Mouse (Mus musculus) Muller cell, postnatal 12 days (primary cell): Measurements from ENCODE around the gene Aff4.
"Not testable (repeated sequence)": the region's sequence is repeated elsewhere in the genome, so short reads cannot be mapped to it uniquely, and the experiment has no call there.

Experiments used
- DNase-seq: peaks from one replicate; pipeline ENCODE4 v3.0.0-alpha.2; 2015; ENCODE audit errors: inconsistent ontology term

The Aff4 gene

GRCm38 (mm10) chr11:53350291-53351223 is at the start of gene Aff4:
Aff4 (plus strand) TSS chr11:53350833.
- DNase-seq: peak; percentile 96

- DNase-seq: no peak
Measured at GRCm38 (mm10) chr11:53301167-53301515, 49.5 kb upstream of the Aff4 start.

- DNase-seq: no peak
Measured at GRCm38 (mm10) chr11:53304044-53304840, 46.4 kb upstream of the Aff4 start.

- DNase-seq: peak; percentile 42
Measured at GRCm38 (mm10) chr11:53306965-53307364, 43.7 kb upstream of the Aff4 start.

DNA sequence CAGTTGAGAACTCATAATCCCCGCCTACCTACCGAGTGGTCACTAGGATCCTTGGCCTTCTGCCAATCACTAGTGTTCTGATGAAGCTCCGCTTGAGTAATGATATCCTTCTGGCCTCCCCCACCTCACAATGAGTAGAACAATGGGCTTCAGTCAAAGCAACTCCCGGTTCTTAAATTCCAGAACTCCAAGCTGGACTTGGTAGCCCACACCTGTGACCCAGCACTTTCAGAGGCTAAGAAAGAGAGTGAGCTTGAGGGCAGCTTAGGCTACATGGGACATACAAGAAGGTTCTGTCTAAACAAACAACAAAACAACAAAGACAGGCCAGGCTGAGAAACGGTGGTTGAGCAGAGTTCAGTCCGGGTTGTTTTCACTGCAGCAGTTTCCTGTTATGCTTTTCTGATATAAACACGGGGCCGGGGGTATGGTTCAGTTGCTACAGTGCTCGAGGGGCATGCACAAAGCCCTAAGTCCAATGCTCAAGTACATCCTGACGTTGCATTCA is 43.0 kb upstream of the Aff4 start:
- DNase-seq: peak; percentile 50

GRCm38 (mm10) chr11:53308251-53308864 is 42.3 kb upstream of the Aff4 start:
- DNase-seq: peak; percentile 84

- peak; percentile 83 for DNase-seq
Measured at GRCm38 (mm10) chr11:53308884-53309310, 41.7 kb upstream of the Aff4 start.

- DNase-seq: no peak
Measured at GRCm38 (mm10) chr11:53311385-53311784, 39.2 kb upstream of the Aff4 start.

DNA sequence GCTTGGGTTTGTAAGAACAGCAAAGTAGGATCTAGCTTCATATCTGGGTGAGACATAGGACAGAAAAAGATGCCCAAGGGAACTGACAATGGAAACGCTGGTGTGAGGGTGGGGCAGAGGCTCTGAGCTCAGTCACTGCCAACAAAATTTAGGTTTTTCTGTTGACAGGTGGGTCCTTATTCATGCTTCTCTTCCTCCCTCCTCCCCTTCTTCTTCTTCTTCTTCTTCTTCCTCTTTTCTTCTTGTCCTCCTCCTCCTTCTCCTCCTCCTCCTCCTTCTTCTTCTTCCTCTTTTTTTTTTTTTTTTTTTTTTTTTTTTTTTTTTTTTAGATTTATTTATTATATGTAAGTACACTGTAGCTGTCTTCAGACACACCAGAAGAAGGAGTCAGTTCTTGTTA is 37.8 kb upstream of the Aff4 start:
- not testable (repeated sequence) for DNase-seq

- peak; percentile 50 for DNase-seq
Measured at GRCm38 (mm10) chr11:53314770-53315173, 35.9 kb upstream of the Aff4 start.

GRCm38 (mm10) chr11:53316996-53317395 is 33.6 kb upstream of the Aff4 start:
- no peak for DNase-seq

DNA sequence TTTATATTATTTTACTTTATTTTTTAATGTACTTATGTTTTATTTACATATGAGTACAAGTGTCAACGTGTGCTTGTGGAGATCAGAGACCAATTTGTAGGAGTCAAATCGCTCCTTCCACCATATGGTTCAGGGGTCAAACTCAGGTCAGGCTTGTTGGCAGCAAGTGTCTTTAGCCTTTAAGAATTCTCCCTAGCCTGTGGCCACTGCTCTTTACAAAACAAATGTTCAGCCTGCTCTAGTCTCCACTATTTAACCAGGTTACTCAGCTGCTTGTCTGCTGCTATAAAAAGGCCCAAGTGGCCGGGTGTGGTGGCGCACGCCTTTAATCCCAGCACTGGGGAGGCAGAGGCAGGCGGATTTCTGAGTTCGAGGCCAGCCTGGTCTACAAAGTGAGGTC is 32.6 kb upstream of the Aff4 start:
- DNase-seq: no peak

- not testable (repeated sequence) for DNase-seq
Measured at GRCm38 (mm10) chr11:53318568-53318967, 32.1 kb upstream of the Aff4 start.

GRCm38 (mm10) chr11:53319867-53320266 is 30.8 kb upstream of the Aff4 start:
- DNase-seq: not testable (repeated sequence)

DNA sequence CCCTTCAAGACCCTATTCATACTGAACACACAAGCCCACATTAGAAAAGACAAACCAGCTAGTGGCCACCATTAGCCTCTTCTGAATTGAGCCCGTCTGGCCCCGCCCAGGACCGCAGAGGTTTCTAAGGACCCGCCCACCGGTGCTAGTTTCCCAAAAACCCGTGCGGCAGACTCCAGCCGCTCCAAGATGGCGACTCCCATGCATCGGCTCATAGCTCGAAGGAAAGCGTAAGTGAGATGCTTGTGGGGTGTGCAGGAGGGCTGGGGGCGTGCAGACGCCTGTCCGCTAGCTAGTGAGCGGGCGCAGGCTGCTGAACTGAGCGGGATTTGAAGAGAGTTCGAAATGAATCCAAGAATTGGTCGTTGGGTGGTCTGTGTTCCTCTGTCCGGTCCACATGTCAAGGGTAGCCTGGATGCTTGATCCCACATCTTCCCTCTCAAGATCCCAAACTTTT is 26.1 kb upstream of the Aff4 start, which contains the start of gene Zcchc10:
TSS of gene Zcchc10 (plus strand) at position 168 of the 457 bp plus-strand sequence.
- peak; percentile 88 for DNase-seq

GRCm38 (mm10) chr11:53330325-53330724 is 20.3 kb upstream of the Aff4 start:
- no peak for DNase-seq

- DNase-seq: no peak
Measured at GRCm38 (mm10) chr11:53331121-53331520, 19.5 kb upstream of the Aff4 start.

- DNase-seq: no peak
Measured at GRCm38 (mm10) chr11:53332076-53332680, 18.5 kb upstream of the Aff4 start.

DNA sequence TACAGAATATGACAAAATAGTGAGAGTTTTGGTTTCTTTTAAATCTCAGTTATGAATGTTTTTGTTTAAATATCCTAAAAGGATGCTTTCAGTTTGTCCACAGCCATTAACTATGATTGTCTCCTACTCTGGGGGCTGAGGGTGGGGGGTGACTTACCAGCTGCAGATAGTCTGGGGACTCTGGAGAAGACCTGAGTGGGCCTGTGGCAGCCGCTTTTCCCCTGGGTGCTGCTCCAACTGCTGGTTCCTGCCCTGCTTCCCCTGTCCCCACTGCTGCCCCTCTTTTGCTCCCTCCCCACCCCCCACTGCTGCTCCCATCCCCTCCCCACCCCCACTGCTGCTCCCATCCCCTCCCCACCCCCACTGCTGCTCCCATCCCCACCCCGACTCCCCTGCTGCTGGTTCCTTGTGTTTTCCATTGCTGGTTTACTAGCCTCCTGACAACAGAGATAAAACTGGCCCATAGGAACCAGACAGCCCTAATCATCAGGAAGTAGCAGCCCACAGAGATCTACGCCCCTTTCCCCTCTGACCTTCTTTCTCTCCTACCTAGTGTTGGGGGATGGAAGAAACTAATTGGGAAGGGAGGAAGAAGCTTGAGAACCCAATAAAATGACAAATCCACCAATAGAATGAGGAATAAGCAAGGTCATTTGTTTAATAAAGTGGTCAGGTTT is 15.0 kb upstream of the Aff4 start:
- DNase-seq: no peak

- no peak for DNase-seq
Measured at GRCm38 (mm10) chr11:53336182-53336571, 14.5 kb upstream of the Aff4 start.

GRCm38 (mm10) chr11:53336924-53337323 is 13.7 kb upstream of the Aff4 start:
- no peak for DNase-seq
